Mouse (Mus musculus) forebrain, embryonic 10.5 days (tissue): Measurements from ENCODE around the gene Cyb5d1. TPM values are rescaled to one million over a fixed set of nuclear protein-coding genes. Genes with fewer than 3 reads are reported as not detected.

Experiments used
- DNase-seq: peaks from one replicate; pipeline ENCODE4 v3.0.0-alpha.2; 2017; ENCODE audit warnings: low spot score; ENCODE audit errors: extremely low spot score
- H3K27ac ChIP-seq: fragments of 300-500 bp; sonication (generic); 2 replicates; pipeline ENCODE4 v1.5.1; 2016; ENCODE audit warnings: mild to moderate bottlenecking
- H3K27me3 ChIP-seq: fragments of 300-500 bp; sonication (generic); 2 replicates; pipeline ENCODE4 v1.6.1; 2016; ENCODE audit warnings: mild to moderate bottlenecking; ENCODE audit not compliant: poor library complexity, severe bottlenecking
- H3K36me3 ChIP-seq: fragments of 300-500 bp; sonication (generic); replicated peaks from 2 replicates; pipeline ENCODE4 v1.6.1; 2016; ENCODE audit warnings: mild to moderate bottlenecking, moderate library complexity
- H3K4me1 ChIP-seq: fragments of 300-500 bp; sonication (generic); 2 replicates; pipeline ENCODE4 v1.6.1; 2016
- H3K4me3 ChIP-seq: fragments of 300-500 bp; sonication (generic); 2 replicates; pipeline ENCODE4 v1.5.1; 2016; ENCODE audit warnings: mild to moderate bottlenecking, moderate library complexity
- H3K9me3 ChIP-seq: fragments of 300-500 bp; sonication (generic); 2 replicates; pipeline ENCODE4 v1.6.1; 2016; ENCODE audit warnings: mild to moderate bottlenecking, moderate library complexity
- WGBS: fragments of 180-500 bp; shearing (Covaris S2); methylation state at CpG from one replicate; pipeline ENCODE4 v1.1.7; 2016; 5-methylcytosine and 5-hydroxymethylcytosine counted together
- polyA plus RNA-seq: library from polyadenylated mRNA; unstranded; fragments of >200 nt; fragmentation: Nextera tagmentation; extraction: Ambion mirVana; gene quantifications from 2 replicates; pipeline ENCODE4 v1.2.1, GENCODE M21; 2016

The Cyb5d1 gene
- polyA plus RNA-seq, 1 experiment from 2014 or later: 47.3 TPM

- no peak overlapping the region for H3K4me3 ChIP-seq
- 70% methylated on average over 10 of the region's 10 CpGs for WGBS
- no peak for DNase-seq
Measured at GRCm38 (mm10) chr11:69382478-69383105, 12.8 kb downstream of the Cyb5d1 start.

GRCm38 (mm10) chr11:69381356-69381755 lies 14.1 kb downstream of the Cyb5d1 start:
- H3K27ac ChIP-seq: no peak overlapping the region
- no peaks in the 10 kb centered on the region for H3K9me3 ChIP-seq
- H3K27me3 ChIP-seq: no peaks in the 10 kb centered on the region
- H3K4me3 ChIP-seq: no peak overlapping the region
- H3K36me3 ChIP-seq: peaks cover 19% of the 10 kb centered on the region
- DNase-seq: no peak
- WGBS: 85% methylated on average over 6 of the region's 6 CpGs
- H3K4me1 ChIP-seq: no peaks in the 10 kb centered on the region

More at GRCm38 (mm10) chr11:69382478-69383105, 12.8 kb downstream of the Cyb5d1 start:
- Histone ChIP-seq H3K9me3 (no peaks in the 10 kb centered on the region), H3K4me1 (no peaks in the 10 kb centered on the region), H3K27ac (no peak overlapping the region), H3K27me3 (no peaks in the 10 kb centered on the region), H3K36me3 (peaks cover 16% of the 10 kb centered on the region)

DNA sequence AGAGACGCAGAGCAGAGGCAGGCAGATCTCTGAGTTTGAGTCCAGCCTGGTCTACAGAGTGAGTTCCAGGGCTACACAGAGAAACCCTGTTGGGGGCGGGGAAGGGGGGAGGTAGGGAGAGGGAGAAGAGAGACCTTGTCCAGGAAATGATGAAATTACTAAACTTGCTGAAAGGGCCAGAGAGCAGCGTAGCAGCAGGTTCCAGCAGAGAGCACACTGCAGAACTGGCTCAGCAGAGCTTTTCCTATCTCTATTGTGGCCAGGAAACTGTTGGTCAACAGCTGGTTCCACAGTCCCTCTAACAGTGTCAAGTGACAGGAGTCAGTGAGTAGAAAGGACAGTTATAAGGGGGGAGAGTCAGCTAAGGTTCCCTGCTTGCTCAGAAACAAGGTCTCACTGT lies 15.8 kb downstream of the Cyb5d1 start:
- H3K4me3 ChIP-seq: no peak overlapping the region
- H3K27me3 ChIP-seq: no peaks in the 10 kb centered on the region
- DNase-seq: no peak
- H3K36me3 ChIP-seq: peaks cover 28% of the 10 kb centered on the region
- H3K27ac ChIP-seq: no peak overlapping the region
- WGBS: 87% methylated on average over 3 of the region's 3 CpGs
- no peaks in the 10 kb centered on the region for H3K4me1 ChIP-seq
- no peaks in the 10 kb centered on the region for H3K9me3 ChIP-seq

GRCm38 (mm10) chr11:69377766-69378165 lies 17.7 kb downstream of the Cyb5d1 start:
- Histone ChIP-seq H3K36me3 (peaks cover 42% of the 10 kb centered on the region), H3K9me3 (no peaks in the 10 kb centered on the region), H3K4me1 (no peaks in the 10 kb centered on the region; the same call in 1 of the 2 replicates), H3K4me3 (no peak overlapping the region), H3K27me3 (no peaks in the 10 kb centered on the region), H3K27ac (no peak overlapping the region)
- DNase-seq: no peak
- WGBS: 82% methylated on average over 3 of the region's 3 CpGs

DNA sequence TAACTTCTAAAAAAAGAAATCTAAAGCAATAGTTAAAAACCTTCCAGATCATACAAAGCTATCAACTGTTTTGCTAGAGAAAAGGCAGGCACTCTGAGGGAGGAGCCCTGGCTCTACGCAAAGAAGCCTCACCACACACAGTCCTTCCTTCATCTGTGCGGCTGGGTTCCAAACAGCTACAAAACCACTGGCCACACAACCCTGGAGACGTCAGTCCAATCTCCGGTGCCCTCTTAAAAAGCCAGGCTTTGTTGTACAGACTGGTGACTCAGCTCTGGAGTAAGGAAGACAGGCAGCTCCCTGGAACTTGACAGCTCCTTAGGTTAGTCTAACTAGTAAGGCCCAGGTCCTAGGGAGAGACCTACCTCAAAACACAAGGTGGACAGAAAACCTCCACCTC lies 19.8 kb downstream of the Cyb5d1 start:
- no peak for DNase-seq
- H3K36me3 ChIP-seq: peaks cover 48% of the 10 kb centered on the region
- WGBS: 88% methylated on average over 4 of the region's 4 CpGs
- peaks cover 21% of the 10 kb centered on the region for H3K4me1 ChIP-seq
- H3K27ac ChIP-seq: no peak overlapping the region
- H3K9me3 ChIP-seq: no peaks in the 10 kb centered on the region
- H3K27me3 ChIP-seq: no peaks in the 10 kb centered on the region
- no peak overlapping the region for H3K4me3 ChIP-seq

DNA sequence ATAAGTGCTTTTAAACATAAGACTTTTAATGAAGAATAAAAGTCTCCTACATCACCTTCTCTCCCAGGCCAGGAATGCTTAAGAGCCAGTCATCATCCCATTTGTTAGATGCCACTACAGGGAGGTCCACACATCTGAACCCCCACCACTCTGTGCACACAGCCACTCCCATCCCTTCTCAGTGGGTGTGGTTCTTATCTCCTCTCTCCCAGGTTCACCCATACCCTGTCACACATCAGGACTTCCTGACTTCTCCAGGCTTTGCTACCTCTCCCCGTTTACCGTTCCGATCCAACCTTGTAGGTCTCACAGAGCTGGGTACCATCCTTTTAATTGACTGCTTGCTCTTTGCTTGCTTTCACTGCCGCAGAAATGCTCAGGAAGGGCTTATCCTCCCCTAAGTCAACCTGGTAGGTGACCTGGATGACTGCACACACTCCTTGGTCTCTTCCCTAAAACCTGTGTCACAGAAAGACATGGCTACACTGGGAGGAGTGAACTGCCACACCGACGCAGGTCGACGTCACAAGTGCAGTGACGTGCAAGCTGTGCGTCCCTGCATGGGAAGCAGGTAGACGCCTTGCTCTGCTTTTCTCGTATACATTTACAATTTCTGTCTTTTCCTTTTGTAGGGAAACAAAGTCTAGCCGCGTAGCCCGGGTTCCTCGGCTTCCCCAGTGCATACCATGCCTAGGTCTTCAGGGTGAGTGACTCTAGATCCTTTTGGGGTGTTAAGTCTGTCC lies 22.0 kb downstream of the Cyb5d1 start:
- 0 out of 2 replicates have a peak overlapping the region, but pooled peaks have one; percentile 40 for H3K27ac ChIP-seq
- 93% methylated on average over 16 of the region's 16 CpGs for WGBS
- peaks cover 43% of the 10 kb centered on the region for H3K36me3 ChIP-seq
- no peak for DNase-seq
- H3K4me3 ChIP-seq: peak overlapping the region; percentile 3; the same call in 1 of the 2 replicates
- no peaks in the 10 kb centered on the region for H3K9me3 ChIP-seq
- H3K4me1 ChIP-seq: peaks cover 38% of the 10 kb centered on the region
- no peaks in the 10 kb centered on the region for H3K27me3 ChIP-seq

- peaks cover 38% of the 10 kb centered on the region for H3K36me3 ChIP-seq
- peaks cover 45% of the 10 kb centered on the region for H3K4me1 ChIP-seq
- WGBS: 65% methylated on average over 3 of the region's 3 CpGs
- H3K4me3 ChIP-seq: no peak overlapping the region
- no peaks in the 10 kb centered on the region for H3K9me3 ChIP-seq
- H3K27me3 ChIP-seq: no peaks in the 10 kb centered on the region
- no peak overlapping the region for H3K27ac ChIP-seq
- no peak for DNase-seq
Measured at GRCm38 (mm10) chr11:69372780-69373170, 22.7 kb downstream of the Cyb5d1 start.

DNA sequence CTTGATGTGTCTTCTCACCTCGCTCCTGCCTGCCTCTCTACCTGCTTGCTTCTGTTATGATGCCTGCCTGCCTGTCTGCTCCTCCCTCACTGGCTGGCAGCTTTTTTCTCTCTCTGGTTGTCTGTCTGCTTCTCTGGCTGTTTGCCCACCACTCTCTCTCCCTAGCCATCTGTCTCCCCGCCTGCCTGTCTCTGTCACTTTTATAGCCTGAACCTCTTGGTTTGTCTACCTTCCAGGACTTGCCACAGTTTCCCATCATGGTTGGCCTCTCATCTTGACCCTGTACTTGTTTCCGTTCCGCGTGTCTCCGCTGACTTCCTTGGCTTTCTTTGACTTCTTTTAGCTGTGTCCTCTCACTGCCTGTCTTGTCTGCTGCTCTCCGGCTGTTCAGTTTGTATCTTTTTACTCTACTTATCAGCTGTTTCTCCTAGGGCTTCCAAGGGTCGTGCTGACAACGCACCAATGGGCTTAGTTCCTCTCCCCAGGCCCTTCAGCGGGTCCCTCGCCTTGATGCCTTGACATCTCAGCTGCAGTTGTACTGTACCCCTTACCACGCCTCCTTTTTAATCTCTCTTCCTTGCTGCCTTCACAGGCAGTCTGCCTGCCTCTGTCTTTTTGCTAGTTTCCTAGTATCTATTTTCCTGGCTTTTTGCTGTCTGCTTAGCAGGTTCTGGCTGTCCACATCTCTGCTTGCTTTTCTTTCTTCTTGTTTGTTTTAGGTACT lies 23.2 kb downstream of the Cyb5d1 start:
- Histone ChIP-seq H3K27ac (peak overlapping the region; percentile 83), H3K27me3 (no peaks in the 10 kb centered on the region), H3K9me3 (no peaks in the 10 kb centered on the region), H3K36me3 (peaks cover 33% of the 10 kb centered on the region), H3K4me3 (peak overlapping the region; percentile 97), H3K4me1 (peaks cover 50% of the 10 kb centered on the region)
- DNase-seq: no peak
- 68% methylated on average over 12 of the region's 12 CpGs for WGBS

DNA sequence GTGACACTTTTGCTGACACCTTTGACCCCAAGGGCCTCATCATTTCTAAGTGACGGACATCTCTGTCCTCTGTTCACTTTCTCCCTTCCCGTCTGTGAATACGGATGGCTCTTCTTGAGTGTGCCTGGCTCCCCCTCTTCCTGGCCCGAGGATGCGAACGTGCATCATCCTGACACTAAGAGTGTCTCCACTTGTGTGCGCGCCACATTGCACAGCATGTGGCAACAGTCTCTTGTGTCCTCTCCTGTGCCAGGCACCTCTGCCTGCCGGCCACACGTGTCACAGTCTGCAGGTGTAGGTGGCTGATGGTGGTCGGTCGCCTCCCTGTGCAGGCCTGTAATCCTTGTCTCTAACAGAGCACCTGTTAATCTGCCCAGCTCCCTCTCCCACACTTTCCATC lies 23.8 kb downstream of the Cyb5d1 start:
- H3K36me3 ChIP-seq: peaks cover 33% of the 10 kb centered on the region
- peak overlapping the region; percentile 83 for H3K27ac ChIP-seq
- H3K4me1 ChIP-seq: peaks cover 56% of the 10 kb centered on the region
- peak overlapping the region; percentile 97 for H3K4me3 ChIP-seq
- no peaks in the 10 kb centered on the region for H3K27me3 ChIP-seq
- no peaks in the 10 kb centered on the region for H3K9me3 ChIP-seq
- DNase-seq: no peak
- 42% methylated on average over 12 of the region's 12 CpGs for WGBS

GRCm38 (mm10) chr11:69370817-69371215 lies 24.6 kb downstream of the Cyb5d1 start:
- H3K27ac ChIP-seq: peak overlapping the region; percentile 83
- DNase-seq: no peak
- H3K9me3 ChIP-seq: no peaks in the 10 kb centered on the region
- peaks cover 33% of the 10 kb centered on the region for H3K36me3 ChIP-seq
- H3K4me1 ChIP-seq: peaks cover 64% of the 10 kb centered on the region
- WGBS: 16% methylated on average over 9 of the region's 9 CpGs
- no peaks in the 10 kb centered on the region for H3K27me3 ChIP-seq
- peak overlapping the region; percentile 97 for H3K4me3 ChIP-seq

GRCm38 (mm10) chr11:69369990-69370816 lies 25.2 kb downstream of the Cyb5d1 start:
- Histone ChIP-seq H3K4me3 (peak overlapping the region; percentile 97), H3K36me3 (peaks cover 28% of the 10 kb centered on the region), H3K27me3 (no peaks in the 10 kb centered on the region), H3K9me3 (no peaks in the 10 kb centered on the region), H3K4me1 (peaks cover 70% of the 10 kb centered on the region), H3K27ac (peak overlapping the region; percentile 100)
- WGBS: 41% methylated on average over 2 of the region's 2 CpGs
- no peak for DNase-seq
